Mouse (Mus musculus): ENCODE measurements at regions not wholly inside any gene's neighbourhood (a gene's known extent, or its start where the extent isn't known, plus 50 kb on each side); places are given as distances from the start of the nearest gene placed in this dataset.

DNA sequence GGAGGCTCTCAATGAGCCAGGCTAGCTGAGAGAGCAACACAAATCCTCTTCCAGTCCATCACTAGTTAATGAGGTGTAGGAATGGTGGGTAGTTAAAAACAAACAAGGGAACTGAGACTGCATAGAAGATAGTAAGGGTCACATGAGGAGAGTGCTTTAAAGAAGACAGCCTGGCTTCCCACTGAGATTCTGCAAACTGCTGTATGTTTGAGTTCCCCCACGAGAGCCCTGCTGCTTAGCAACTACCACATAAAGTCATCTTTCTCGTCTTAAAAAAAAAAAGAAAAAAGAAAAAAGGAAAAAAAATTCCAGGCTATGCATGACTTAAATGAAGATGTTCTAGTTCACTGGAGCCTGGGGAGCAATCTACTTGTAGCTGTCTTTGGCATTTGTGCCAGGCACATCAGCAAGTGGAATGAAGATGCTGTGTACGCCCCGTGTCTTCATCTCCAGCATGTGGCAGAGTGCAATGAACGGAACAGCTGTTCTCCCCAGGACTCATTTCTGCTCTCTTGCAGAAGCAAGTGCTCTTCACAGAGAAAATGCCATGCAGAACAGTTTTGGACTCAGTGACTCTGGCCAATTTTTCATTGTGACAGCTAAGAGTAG lies 113.2 kb upstream of the 1810046K07Rik start:
- Histone ChIP-seq H3K27ac (no peak overlapping the region), H3K9me3 (replicated peaks) (no peaks in the 10 kb centered on the region), H3K36me3 (no peaks in the 10 kb centered on the region), H3K27me3 (ENCODE audit: low read depth, poor library complexity, severe bottlenecking) (no peaks in the 10 kb centered on the region), H3K4me1 (no peaks in the 10 kb centered on the region), H3K4me3 (no peak overlapping the region)
- DNase-seq (ENCODE audit: low spot score), result no peak
- 68% methylated on average over 5 of the region's 5 CpGs for WGBS

DNA sequence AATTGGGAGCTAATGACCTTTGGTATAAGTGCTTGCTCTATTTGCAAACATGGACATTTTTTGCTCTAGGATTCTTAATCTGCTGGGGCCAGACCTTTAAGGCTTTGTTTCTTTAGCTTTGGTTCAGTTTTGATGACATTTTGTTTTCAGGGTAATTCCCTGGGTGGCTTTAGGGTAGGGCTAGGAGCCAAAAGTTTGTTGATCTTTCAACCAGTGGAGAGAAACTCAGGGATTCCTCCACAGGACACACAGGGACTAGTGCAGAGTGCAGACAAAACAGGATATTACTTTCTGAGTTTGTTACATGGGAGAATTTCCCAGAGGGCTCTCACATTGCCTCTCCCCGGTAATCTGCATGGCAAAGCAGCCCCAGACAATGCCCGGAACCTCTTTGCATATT lies 127.0 kb upstream of the 1810046K07Rik start:
- no peaks in the 10 kb centered on the region for H3K4me1 ChIP-seq
- no peak overlapping the region for H3K27ac ChIP-seq
- WGBS, result 74% methylated on average over 2 of the region's 2 CpGs

DNA sequence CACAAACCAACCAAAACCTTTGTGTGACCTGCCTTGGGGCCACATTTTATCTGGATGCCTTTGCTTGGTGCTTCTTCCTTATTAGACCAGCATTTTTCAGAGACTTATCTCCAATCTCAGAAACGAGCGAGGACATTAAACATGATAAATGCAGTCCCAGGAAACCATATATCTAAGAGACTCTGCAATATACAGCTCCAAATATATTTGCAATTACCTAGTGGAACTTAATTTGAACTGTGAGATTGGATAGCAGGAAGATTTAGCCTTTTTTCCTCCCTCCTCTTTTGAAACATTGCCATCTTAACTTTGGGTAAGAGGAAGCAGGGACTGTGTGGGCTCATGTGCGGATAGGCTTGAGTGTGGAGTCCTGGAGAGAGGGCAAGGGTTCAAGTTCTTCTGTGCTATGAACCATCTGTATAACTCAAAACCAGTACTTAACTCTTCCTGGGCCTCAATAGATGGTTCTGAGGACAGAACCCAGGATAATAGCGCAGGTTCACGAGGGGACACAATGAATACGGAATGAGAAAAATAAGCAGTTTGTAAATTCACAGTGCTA lies 133.8 kb upstream of the 1810046K07Rik start:
- Histone ChIP-seq H3K4me3 (no peak overlapping the region), H3K27me3 (ENCODE audit: low read depth, poor library complexity, severe bottlenecking) (no peaks in the 10 kb centered on the region), H3K9me3 (replicated peaks) (no peaks in the 10 kb centered on the region), H3K27ac (no peak overlapping the region), H3K4me1 (no peaks in the 10 kb centered on the region), H3K36me3 (no peaks in the 10 kb centered on the region)
- 88% methylated on average over 6 of the region's 6 CpGs for WGBS
- no peak for DNase-seq (ENCODE audit: low spot score)

More for the DNA sequence above, 127.0 kb upstream of the 1810046K07Rik start:
- Histone ChIP-seq H3K9me3 (replicated peaks) (no peaks in the 10 kb centered on the region), H3K27me3 (ENCODE audit: low read depth, poor library complexity, severe bottlenecking) (no peaks in the 10 kb centered on the region), H3K4me3 (no peak overlapping the region), H3K36me3 (no peaks in the 10 kb centered on the region)
- no peak for DNase-seq (ENCODE audit: low spot score)

DNA sequence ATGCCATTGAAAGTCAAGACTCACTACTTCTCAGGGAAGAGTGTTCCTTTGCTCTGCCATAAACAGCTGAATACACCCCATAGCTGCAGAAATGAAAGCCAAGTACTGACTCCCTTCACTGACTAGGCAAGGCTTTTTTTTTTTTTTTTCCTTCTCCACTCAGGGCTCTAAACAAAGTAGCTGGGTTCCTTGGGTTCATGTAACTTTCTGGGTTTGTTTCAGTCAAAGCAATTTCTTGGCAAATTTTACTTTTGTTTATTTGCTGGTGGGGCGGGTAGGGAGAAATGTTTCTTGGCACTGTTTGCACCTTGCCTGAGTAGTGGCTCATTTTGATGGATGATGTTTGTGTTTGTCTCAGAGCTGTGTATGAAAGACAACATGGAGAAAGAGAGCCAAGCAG lies 141.3 kb upstream of the 1810046K07Rik start:
- Histone ChIP-seq H3K9me3 (replicated peaks) (no peaks in the 10 kb centered on the region), H3K27ac (no peak overlapping the region), H3K36me3 (no peaks in the 10 kb centered on the region), H3K4me3 (no peak overlapping the region), H3K4me1 (no peaks in the 10 kb centered on the region), H3K27me3 (ENCODE audit: low read depth, poor library complexity, severe bottlenecking) (no peaks in the 10 kb centered on the region)
- DNase-seq (ENCODE audit: low spot score), result no peak
- WGBS, result 88% methylated on average over 1 of the region's 1 CpGs

DNA sequence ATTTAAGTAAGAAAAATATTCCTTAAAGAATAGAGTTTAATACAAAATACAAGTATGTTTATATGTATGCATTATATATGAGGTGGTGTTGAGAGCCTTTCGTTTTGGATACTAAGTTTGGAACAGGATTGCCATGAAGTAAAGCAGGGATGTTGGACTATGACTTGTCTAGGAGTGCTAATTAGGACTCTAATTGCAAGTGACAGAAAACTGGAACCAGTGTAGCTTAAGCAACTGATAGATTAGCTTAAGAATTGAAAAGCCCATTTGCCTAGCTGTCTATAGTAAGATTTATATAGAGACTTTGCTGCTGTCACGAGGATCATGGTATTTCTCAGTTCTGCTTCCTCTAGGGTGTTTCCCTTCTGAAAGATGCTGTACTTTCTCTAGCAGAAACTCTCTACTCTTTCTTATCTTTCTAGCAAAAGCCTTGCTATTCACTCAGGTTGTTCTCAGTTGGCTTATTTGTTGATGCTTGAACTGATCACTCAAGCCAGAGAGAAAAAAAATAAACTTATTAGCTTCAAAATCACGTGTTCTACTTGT lies 147.9 kb upstream of the 1810046K07Rik start:
- H3K27ac ChIP-seq, result no peak overlapping the region
- H3K27me3 ChIP-seq (ENCODE audit: low read depth, poor library complexity, severe bottlenecking), result no peaks in the 10 kb centered on the region
- H3K36me3 ChIP-seq, result no peaks in the 10 kb centered on the region
- 66% methylated on average over 3 of the region's 3 CpGs for WGBS
- no peaks in the 10 kb centered on the region for H3K9me3 ChIP-seq (replicated peaks)
- DNase-seq (ENCODE audit: low spot score), result no peak
- no peaks in the 10 kb centered on the region for H3K4me1 ChIP-seq
- H3K4me3 ChIP-seq, result no peak overlapping the region

DNA sequence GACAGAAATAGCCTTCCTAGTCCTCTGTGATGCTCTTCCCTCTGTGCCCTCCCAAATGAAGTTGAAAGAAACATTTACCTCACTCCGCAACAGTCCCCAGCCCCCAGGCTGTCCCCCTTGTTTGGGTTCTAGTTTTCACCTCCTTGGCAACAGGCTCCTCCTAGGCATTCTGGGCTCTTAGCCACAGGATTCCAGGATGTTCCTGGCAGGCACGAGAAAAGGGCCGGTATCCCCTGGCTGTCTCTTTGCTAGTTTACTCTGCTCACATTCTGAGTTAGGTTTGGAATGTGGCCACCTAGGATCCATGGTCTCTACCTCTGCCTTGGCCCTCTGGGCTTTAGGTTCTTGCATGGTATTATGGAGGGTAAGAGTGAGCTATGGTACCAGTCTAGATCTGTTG lies 159.1 kb upstream of the 1810046K07Rik start:
- Histone ChIP-seq H3K4me1 (no peaks in the 10 kb centered on the region), H3K4me3 (no peak overlapping the region), H3K27ac (no peak overlapping the region), H3K36me3 (no peaks in the 10 kb centered on the region), H3K9me3 (replicated peaks) (no peaks in the 10 kb centered on the region), H3K27me3 (ENCODE audit: low read depth, poor library complexity, severe bottlenecking) (no peaks in the 10 kb centered on the region)
- 72% methylated on average over 3 of the region's 3 CpGs for WGBS
- no peak for DNase-seq (ENCODE audit: low spot score)

DNA sequence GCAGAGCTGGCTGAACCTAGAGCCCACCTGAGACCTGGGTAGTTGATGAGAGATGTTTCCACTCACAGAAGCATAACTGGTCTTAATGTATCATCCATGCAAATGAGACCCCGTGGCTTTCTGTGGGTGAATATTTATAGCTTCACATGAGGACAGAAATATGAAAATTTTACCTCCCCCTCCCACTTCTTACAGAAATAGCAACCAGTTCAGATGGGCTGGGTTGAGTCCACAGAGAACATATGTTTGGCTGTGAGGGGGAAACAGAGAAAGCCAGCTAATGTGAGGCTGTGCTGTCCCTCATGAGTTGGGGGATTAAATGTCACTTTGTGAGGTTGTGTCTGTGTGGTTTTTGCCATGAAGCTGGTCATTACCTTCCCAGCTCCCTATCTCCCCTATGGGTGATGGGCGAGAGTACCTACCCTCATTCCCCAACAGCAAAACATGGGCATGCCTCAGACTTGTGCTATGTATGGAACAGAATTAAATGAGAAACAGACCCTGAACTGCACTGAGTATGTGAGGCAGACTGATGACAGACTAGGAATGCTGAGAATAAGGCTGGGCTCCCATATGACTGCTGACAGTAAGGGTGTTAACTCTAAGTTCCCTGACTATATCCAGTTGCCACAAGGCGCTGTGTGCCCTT lies 178.7 kb upstream of the 1810046K07Rik start:
- no peaks in the 10 kb centered on the region for H3K27me3 ChIP-seq (ENCODE audit: low read depth, poor library complexity, severe bottlenecking)
- H3K4me1 ChIP-seq, result no peaks in the 10 kb centered on the region
- no peak overlapping the region for H3K4me3 ChIP-seq
- H3K36me3 ChIP-seq, result no peaks in the 10 kb centered on the region
- WGBS, result 89% methylated on average over 3 of the region's 3 CpGs
- no peak overlapping the region for H3K27ac ChIP-seq
- H3K9me3 ChIP-seq (replicated peaks), result no peaks in the 10 kb centered on the region
- no peak for DNase-seq (ENCODE audit: low spot score)

DNA sequence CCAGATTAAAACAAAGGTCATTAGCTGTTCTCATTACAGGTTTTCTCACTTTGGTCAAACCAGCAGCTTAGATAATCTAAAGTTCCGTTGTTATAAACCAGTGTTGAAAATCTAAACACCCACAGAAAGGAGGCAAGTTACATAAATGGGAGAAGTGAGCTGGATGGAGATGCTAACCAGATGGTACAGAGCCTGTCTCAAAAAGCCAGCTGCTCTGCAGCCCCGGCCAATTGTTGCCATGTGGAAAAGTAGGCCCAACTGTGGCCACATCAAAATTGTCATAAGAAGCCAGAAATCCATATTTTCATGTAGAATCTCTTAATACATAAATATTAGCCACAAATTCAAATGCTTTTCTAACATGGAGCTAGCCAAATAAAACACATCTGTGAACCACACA lies 188.9 kb upstream of the 1810046K07Rik start:
- H3K27me3 ChIP-seq (ENCODE audit: low read depth, poor library complexity, severe bottlenecking), result no peaks in the 10 kb centered on the region
- no peaks in the 10 kb centered on the region for H3K36me3 ChIP-seq
- no peaks in the 10 kb centered on the region for H3K4me1 ChIP-seq
- DNase-seq (ENCODE audit: low spot score), result no peak
- WGBS, result 82% methylated on average over 2 of the region's 2 CpGs
- no peak overlapping the region for H3K27ac ChIP-seq
- H3K9me3 ChIP-seq (replicated peaks), result no peaks in the 10 kb centered on the region
- no peak overlapping the region for H3K4me3 ChIP-seq

DNA sequence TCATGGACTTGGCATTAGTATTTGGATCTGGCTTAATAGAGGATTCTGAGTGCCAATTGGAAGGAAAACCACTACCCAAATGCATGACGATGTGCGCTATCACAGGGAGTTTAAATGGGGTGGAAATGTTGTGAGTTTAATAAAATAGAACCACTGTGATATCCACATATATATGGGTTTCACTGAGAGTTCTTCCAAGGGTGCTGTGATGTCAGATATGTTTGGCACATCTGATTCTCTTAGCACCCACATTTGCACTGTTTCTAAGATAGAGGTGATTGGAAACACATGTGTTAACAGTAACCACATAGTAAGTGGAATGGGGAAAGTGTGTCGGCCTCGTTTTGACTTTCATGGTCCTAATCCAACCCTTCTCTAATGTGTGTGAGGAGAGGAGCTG lies 189.7 kb upstream of the 1810046K07Rik start:
- 81% methylated on average over 4 of the region's 4 CpGs for WGBS
- Histone ChIP-seq H3K27ac (no peak overlapping the region), H3K9me3 (replicated peaks) (no peaks in the 10 kb centered on the region), H3K4me1 (no peaks in the 10 kb centered on the region), H3K4me3 (no peak overlapping the region), H3K27me3 (ENCODE audit: low read depth, poor library complexity, severe bottlenecking) (no peaks in the 10 kb centered on the region), H3K36me3 (no peaks in the 10 kb centered on the region)
- DNase-seq (ENCODE audit: low spot score), result no peak

DNA sequence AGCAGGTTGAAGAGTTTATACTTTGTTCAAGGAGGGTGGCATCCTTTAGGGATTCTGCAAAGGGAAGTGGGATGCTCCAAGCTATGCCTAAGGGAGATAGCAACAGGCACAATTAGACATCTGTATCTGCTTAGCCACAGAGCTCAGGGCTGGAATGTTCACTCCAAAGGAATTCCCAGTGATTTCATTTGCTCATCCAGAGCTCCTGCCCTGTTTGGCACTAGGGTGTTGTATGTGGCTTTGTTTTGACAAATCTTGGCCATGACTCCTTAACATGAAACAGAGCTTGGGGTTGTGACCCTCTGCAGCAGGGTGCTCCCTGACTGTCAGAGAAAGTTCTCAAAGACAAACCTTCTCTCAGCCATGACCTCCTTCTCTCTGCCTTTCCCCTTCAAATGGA lies 194.8 kb upstream of the 1810046K07Rik start:
- Histone ChIP-seq H3K4me3 (no peak overlapping the region), H3K27me3 (ENCODE audit: low read depth, poor library complexity, severe bottlenecking) (no peaks in the 10 kb centered on the region), H3K4me1 (no peaks in the 10 kb centered on the region), H3K36me3 (no peaks in the 10 kb centered on the region), H3K9me3 (replicated peaks) (no peaks in the 10 kb centered on the region), H3K27ac (no peak overlapping the region)
- DNase-seq (ENCODE audit: low spot score), result no peak

DNA sequence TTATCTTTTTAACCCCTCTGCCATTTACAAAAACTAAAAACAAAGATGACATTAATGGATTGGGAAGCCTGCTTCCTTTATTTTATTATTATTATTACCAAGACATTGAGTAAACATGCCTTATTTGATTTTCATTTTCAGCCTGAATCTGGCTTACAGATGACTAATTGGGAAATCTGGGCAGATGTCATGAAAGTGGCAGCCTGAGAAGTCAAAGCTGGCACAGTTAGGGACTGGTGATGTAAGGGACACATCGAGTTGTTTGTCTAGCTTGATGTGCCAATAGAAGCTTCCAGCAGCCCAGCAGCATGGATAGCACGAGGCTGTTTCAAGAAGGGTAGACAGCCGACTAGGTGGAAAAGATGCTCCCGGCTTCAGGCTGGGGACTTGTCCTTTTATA lies 197.2 kb upstream of the 1810046K07Rik start:
- H3K27ac ChIP-seq, result no peak overlapping the region
- H3K4me1 ChIP-seq, result no peaks in the 10 kb centered on the region
- no peaks in the 10 kb centered on the region for H3K9me3 ChIP-seq (replicated peaks)
- 93% methylated on average over 4 of the region's 4 CpGs for WGBS
- H3K36me3 ChIP-seq, result no peaks in the 10 kb centered on the region
- no peak for DNase-seq (ENCODE audit: low spot score)
- H3K4me3 ChIP-seq, result no peak overlapping the region
- H3K27me3 ChIP-seq (ENCODE audit: low read depth, poor library complexity, severe bottlenecking), result no peaks in the 10 kb centered on the region

DNA sequence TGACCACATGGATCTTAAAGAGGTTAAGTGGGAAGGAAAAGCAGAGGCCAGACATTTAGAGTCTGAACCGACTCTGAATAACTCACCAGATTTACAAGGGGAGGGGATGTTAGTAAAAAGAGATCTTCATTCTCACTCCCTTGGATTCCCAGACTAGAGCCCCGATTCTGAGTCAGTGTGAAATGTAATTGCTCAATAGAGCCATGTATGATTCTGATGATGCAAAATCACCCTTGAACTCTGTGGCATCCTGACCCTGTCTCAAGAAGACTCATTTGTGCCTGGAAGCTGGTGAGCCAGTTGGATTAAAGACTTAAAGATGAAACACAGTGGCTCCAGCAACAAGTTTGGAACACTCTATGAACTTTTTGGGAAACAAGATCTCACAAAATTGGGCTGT lies 210.2 kb upstream of the 1810046K07Rik start:
- Histone ChIP-seq H3K27me3 (ENCODE audit: low read depth, poor library complexity, severe bottlenecking) (no peaks in the 10 kb centered on the region), H3K27ac (no peak overlapping the region), H3K36me3 (no peaks in the 10 kb centered on the region), H3K4me1 (no peaks in the 10 kb centered on the region), H3K9me3 (replicated peaks) (no peaks in the 10 kb centered on the region), H3K4me3 (no peak overlapping the region)
- 54% methylated on average over 2 of the region's 2 CpGs for WGBS
- no peak for DNase-seq (ENCODE audit: low spot score)

DNA sequence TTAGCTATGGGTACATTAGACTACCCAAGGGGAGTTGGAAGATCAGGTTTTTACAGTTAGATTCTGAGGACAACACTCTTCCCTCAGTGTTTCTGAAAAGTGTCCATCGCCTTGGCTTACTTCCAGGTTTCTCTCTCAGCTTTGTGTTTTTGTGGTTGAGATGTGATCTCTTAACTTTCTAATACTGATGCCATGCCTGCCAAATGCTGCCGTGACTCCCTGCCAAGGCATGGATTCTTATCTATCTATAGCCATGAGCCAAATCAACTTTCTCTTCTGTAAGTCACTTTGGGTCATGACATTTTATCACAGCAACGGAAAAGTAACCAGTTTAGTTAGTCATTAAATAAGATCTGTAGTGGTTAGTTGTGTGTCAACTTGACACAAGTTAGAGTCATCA lies 213.2 kb upstream of the 1810046K07Rik start:
- WGBS, result 90% methylated on average over 3 of the region's 3 CpGs
- no peaks in the 10 kb centered on the region for H3K4me1 ChIP-seq
- H3K4me3 ChIP-seq, result no peak overlapping the region
- H3K27me3 ChIP-seq (ENCODE audit: low read depth, poor library complexity, severe bottlenecking), result no peaks in the 10 kb centered on the region
- no peak for DNase-seq (ENCODE audit: low spot score)
- H3K36me3 ChIP-seq, result no peaks in the 10 kb centered on the region
- no peak overlapping the region for H3K27ac ChIP-seq
- no peaks in the 10 kb centered on the region for H3K9me3 ChIP-seq (replicated peaks)
